Mouse (Mus musculus) testis, adult 2 months (tissue): ENCODE measurements around the gene Ak7. TPM values are rescaled to one million over a fixed set of nuclear protein-coding genes. Genes with fewer than 3 reads are reported as not detected.

Experiments used
- H3K27ac ChIP-seq: fragments of 200-500 bp; 2 replicates; pipeline ENCODE4 v1.5.1; 2012; ENCODE audit warnings: low read depth, low read length; ENCODE audit not compliant: control insufficient read depth, insufficient read depth
- H3K27me3 ChIP-seq: fragments of 200-500 bp; 2 replicates; pipeline ENCODE4 v1.6.1; 2012; ENCODE audit warnings: mild to moderate bottlenecking, low read length, moderate library complexity; ENCODE audit not compliant: control insufficient read depth, insufficient read depth
- H3K36me3 ChIP-seq: fragments of 200-500 bp; 2 replicates; pipeline ENCODE4 v1.6.1; 2012; ENCODE audit warnings: mild to moderate bottlenecking, low read length; ENCODE audit not compliant: control insufficient read depth, insufficient read depth
- H3K4me1 ChIP-seq: fragments of 200-500 bp; 2 replicates; pipeline ENCODE4 v1.6.1; 2012; ENCODE audit warnings: low read length; ENCODE audit not compliant: control insufficient read depth, insufficient read depth
- H3K4me3 ChIP-seq: fragments of 200-500 bp; 2 replicates; pipeline ENCODE4 v1.5.1; 2012; ENCODE audit warnings: low read depth, mild to moderate bottlenecking, low read length, moderate library complexity, mixed read lengths; ENCODE audit not compliant: control insufficient read depth
- CTCF ChIP-seq: fragments of 200-500 bp; IDR thresholded peaks from 2 replicates; pipeline ENCODE4 v1.5.1; 2012; ENCODE audit warnings: low read depth, mild to moderate bottlenecking, inconsistent platforms, low read length, moderate library complexity; ENCODE audit not compliant: control insufficient read depth, insufficient read depth, insufficient replicate concordance
- POLR2A ChIP-seq: fragments of 200-500 bp; IDR thresholded peaks from 2 replicates; pipeline ENCODE4 v1.6.1; 2012; ENCODE audit warnings: low read depth, mild to moderate bottlenecking, inconsistent platforms, low read length, moderate library complexity; ENCODE audit not compliant: control insufficient read depth
- polyA plus RNA-seq: library from polyadenylated mRNA; depleted of rRNA; stranded (reverse); fragments of >200 nt; gene quantifications from 2 replicates; pipeline ENCODE4 v1.2.3, GENCODE M21; 2012

Ak7 gene
- polyA plus RNA-seq, 1 experiment = 50.5 TPM

GRCm38 (mm10) chr12:105784196-105784999 is 78.6 kb downstream of the Ak7 start, which contains the start of gene Papola:
Gene Papola (plus strand): TSS chr12:105784694.
- TF ChIP-seq CTCF = no peak
- TF ChIP-seq POLR2A = peak; percentile 78
- Histone ChIP-seq H3K4me3 (peak within 1 kb of the TSS; percentile 100), H3K4me1 (peaks cover 8% of the 10 kb centered on the region), H3K36me3 (no peaks in the 10 kb centered on the region), H3K27ac (peak within 1 kb of the TSS; percentile 98), H3K27me3 (no peaks in the 10 kb centered on the region)

DNA sequence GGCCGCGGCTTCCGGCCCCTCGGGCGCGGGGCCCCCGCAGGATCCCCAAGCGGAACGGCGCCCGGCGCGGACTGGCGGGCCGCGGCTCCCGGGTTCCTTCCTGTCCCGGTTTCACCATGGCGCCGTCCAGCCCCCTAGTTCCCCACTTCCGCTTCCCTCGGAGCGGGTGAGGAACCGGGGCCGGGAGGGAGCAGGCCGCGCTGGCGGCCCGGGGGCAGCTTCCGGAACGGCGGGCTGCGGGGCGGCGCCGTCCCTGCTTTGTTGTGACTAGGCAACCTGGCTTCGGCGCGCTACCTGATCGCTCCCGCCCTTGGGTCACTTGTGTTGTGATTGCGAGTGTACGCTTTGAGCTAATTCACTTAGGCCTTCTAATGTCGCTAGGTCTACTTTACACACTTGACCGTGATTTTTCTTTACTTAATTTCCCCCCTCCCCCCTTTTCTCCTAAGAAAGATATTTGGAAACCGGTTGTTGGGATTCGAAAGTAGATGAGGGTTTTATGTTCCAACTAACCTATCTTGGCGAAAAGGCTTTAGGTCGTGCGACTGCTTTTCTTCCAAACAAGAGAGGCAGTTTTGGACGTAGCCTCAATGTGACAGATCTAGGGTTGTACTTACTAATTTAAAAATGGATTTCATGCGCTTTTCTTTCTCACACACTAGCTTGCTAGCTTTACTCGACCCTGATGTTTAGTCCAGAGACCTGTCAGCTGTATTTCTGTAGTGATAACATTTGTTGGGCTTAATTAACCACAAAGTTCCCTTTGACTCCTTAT is 79.4 kb downstream of the Ak7 start:
- peaks cover 10% of the 10 kb centered on the region for H3K4me1 ChIP-seq
- H3K36me3 ChIP-seq = no peaks in the 10 kb centered on the region
- peak overlapping the region; percentile 95 for H3K27ac ChIP-seq
- TF ChIP-seq POLR2A (no peak; the same call in none of the 2 replicates), CTCF (no peak)
- no peaks in the 10 kb centered on the region for H3K27me3 ChIP-seq
- peak overlapping the region; percentile 93 for H3K4me3 ChIP-seq

- TF ChIP-seq POLR2A (no peak), CTCF (no peak)
- Histone ChIP-seq H3K36me3 (no peaks in the 10 kb centered on the region), H3K4me3 (peak overlapping the region; percentile 72), H3K27me3 (no peaks in the 10 kb centered on the region), H3K4me1 (peaks cover 10% of the 10 kb centered on the region), H3K27ac (0 out of 2 replicates have a peak overlapping the region, but pooled peaks have one; percentile 8)
Measured at GRCm38 (mm10) chr12:105786113-105786512, 80.3 kb downstream of the Ak7 start.

GRCm38 (mm10) chr12:105787626-105788025 is 81.8 kb downstream of the Ak7 start:
- H3K27ac ChIP-seq = no peak overlapping the region

DNA sequence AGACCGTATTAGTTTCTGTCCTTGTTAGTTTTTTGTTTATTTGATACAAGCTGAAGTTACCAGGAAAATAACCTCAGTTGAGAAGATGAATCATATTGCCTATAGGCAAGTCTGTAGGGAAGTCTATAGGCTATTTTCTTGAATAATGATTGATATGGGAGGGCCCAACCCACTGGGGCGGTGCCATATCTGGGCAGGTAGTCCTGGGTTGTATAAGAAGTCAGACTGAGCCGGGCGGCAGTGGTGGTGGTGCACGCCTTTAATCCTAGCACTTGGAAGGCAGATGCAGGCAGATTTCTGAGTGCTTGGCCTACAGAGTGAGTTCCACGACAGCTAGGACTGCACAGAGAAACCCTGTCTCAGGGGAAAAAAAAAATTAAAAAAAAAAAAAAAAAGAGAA is 84.1 kb downstream of the Ak7 start:
- no peaks in the 10 kb centered on the region for H3K36me3 ChIP-seq
- no peaks in the 10 kb centered on the region for H3K27me3 ChIP-seq
- TF ChIP-seq POLR2A = no peak
- TF ChIP-seq CTCF = no peak
- H3K4me1 ChIP-seq = peaks cover 7% of the 10 kb centered on the region
- no peak overlapping the region for H3K4me3 ChIP-seq
- H3K27ac ChIP-seq = no peak overlapping the region

More at GRCm38 (mm10) chr12:105787626-105788025, 81.8 kb downstream of the Ak7 start:
- TF ChIP-seq CTCF = no peak
- no peak for TF ChIP-seq POLR2A
- Histone ChIP-seq H3K4me3 (no peak overlapping the region), H3K4me1 (peaks cover 10% of the 10 kb centered on the region), H3K27me3 (no peaks in the 10 kb centered on the region), H3K36me3 (no peaks in the 10 kb centered on the region)

- H3K27ac ChIP-seq = no peak overlapping the region
- peaks cover 2% of the 10 kb centered on the region; the same call in 1 of the 2 replicates for H3K4me1 ChIP-seq
- H3K36me3 ChIP-seq = no peaks in the 10 kb centered on the region; the same call in 1 of the 2 replicates
- H3K4me3 ChIP-seq = no peak overlapping the region
- no peak for TF ChIP-seq POLR2A
- TF ChIP-seq CTCF = no peak
- H3K27me3 ChIP-seq = no peaks in the 10 kb centered on the region
Measured at GRCm38 (mm10) chr12:105794896-105795295, 89.1 kb downstream of the Ak7 start.

DNA sequence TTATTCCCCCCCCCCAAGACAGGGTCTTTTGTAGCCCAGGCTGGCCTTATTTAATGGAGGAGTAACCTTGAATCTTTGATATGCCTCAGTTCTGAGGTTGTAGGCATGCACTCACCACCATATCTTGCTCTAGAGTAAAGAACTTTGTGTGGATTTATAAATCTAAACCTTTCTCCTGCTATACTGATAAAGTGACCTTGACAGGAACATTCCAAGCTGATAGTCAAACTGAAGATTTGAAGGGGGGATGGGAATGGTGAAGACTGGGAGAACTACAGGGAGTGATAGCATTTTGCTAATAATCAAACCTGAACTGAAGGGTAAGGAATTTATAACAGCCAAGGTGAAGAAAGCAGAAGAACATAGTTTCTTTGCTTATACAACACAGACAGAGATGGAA is 92.2 kb downstream of the Ak7 start:
- Histone ChIP-seq H3K27ac (no peak overlapping the region), H3K36me3 (no peaks in the 10 kb centered on the region; the same call in 1 of the 2 replicates), H3K4me3 (no peak overlapping the region), H3K27me3 (no peaks in the 10 kb centered on the region), H3K4me1 (no peaks in the 10 kb centered on the region)
- TF ChIP-seq CTCF (no peak), POLR2A (no peak)
